In the genomic region with DNA sequence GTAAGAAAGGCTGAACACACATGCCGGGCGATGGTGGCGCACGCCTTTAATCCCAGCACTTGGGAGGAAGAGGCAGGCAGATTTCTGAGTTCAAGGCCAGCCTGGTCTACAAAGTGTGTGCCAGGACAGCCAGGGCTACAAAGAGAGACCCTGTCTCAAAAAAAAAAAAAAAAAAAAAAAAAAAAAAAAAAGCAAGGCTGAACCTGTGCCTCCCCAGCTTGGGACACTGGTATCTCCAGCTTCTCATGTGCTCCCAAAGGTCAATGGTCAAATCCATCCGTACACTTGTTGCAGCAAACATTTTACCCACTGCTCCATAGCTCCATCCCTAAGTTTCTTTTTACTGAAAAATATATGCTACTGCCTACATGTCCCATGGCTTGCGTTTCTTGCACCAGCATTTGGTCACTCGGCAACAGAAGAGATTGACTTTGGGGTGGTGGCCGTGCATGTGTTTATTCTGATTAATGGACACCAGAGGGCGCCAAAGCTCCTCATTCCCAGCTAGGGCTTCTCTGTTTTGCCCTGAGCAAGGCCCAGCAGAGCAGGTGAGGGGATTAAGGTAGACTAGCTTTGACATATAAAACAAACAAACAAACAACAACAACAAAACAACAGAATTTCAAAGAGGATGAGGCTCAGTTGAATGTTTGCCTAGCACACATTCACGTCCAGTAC, we compare ENCODE assay signal across 9 mouse cellular contexts. TPM values are rescaled to one million over a fixed set of nuclear protein-coding genes. Genes with fewer than 3 reads are reported as not detected.
DNase-seq lines count a peak whose midpoint lies in the region; ATAC-seq and TF ChIP-seq lines count a peak whose summit lies in the region.
"Had no signal": no experiment of that assay in that cellular context is flagged by ENCODE, and none has a peak within 500 bp of the region (broad histone marks: within the 10 kb centered on the region; RNA-seq: fewer than 3 reads in every experiment).

No protein-coding gene starts in this region.

- peaks cover 2% of the 10 kb centered on the region; the same call in 1 of the 2 replicates for H3K36me3 ChIP-seq in E14TG2a.4 (ENCODE audit: insufficient read depth, low read length)
- no peaks in the 10 kb centered on the region for H3K36me3 ChIP-seq in embryonic facial prominence, embryonic 11.5 days (replicated peaks; ENCODE audit: control insufficient read depth, insufficient read depth, low read depth, low read length)
- peaks cover 2% of the 10 kb centered on the region; the same call in 1 of the 2 replicates for H3K36me3 ChIP-seq in neural tube, embryonic 15.5 days

- peak; percentile 69 for TF ChIP-seq CTCF in E14TG2a.4 (conservative IDR thresholded peaks at IDR 0.05; ENCODE audit: low read length)

- 46% methylated on average over 10 of the region's 10 CpGs for WGBS in embryonic facial prominence, embryonic 11.5 days
- WGBS in neural tube, embryonic 15.5 days = 49% methylated on average over 10 of the region's 10 CpGs

- no peak overlapping the region for H3K9ac ChIP-seq in embryonic facial prominence, embryonic 11.5 days (replicated peaks; ENCODE audit: low read length)
- no peak overlapping the region for H3K9ac ChIP-seq in neural tube, embryonic 15.5 days (replicated peaks)
- H3K9ac ChIP-seq: heart, embryonic 13.5 days had no signal

- H3K9me3 ChIP-seq in E14TG2a.4 (ENCODE audit: low read length) = no peaks in the 10 kb centered on the region
- no peaks in the 10 kb centered on the region for H3K9me3 ChIP-seq in embryonic facial prominence, embryonic 11.5 days (replicated peaks; ENCODE audit: control insufficient read depth, low read length)
- H3K9me3 ChIP-seq in neural tube, embryonic 15.5 days (replicated peaks) = no peaks in the 10 kb centered on the region
- H3K9me3 ChIP-seq: heart, embryonic 13.5 days had no signal

- H3K4me1 ChIP-seq in E14TG2a.4 (replicated peaks; ENCODE audit: low read depth, low read length) = peaks cover 20% of the 10 kb centered on the region
- H3K4me1 ChIP-seq in embryonic facial prominence, embryonic 11.5 days (ENCODE audit: control insufficient read depth, insufficient read depth, low read length) = no peaks in the 10 kb centered on the region
- H3K4me1 ChIP-seq in neural tube, embryonic 15.5 days = no peaks in the 10 kb centered on the region
- H3K4me1 ChIP-seq: heart, embryonic 13.5 days had no signal

- intact Hi-C loops in heart, postnatal 10 days (cut with DNase I) = loop anchor here (1.0 to 2.0 kb wide), 2 partner anchors 25 to 269 kb away; no protein-coding TSS in a partner anchor

- H3K27me3 ChIP-seq in E14TG2a.4 (ENCODE audit: insufficient read depth, low read length) = no peaks in the 10 kb centered on the region
- no peaks in the 10 kb centered on the region for H3K27me3 ChIP-seq in embryonic facial prominence, embryonic 11.5 days (ENCODE audit: control insufficient read depth, insufficient read depth, low read length)
- H3K27me3 ChIP-seq in neural tube, embryonic 15.5 days (replicated peaks) = no peaks in the 10 kb centered on the region
- H3K27me3 ChIP-seq: heart, embryonic 13.5 days had no signal

- no peak overlapping the region for H3K27ac ChIP-seq in embryonic facial prominence, embryonic 11.5 days (replicated peaks; ENCODE audit: low read depth, low read length)
- H3K27ac ChIP-seq in neural tube, embryonic 15.5 days (replicated peaks) = no peak overlapping the region
- H3K27ac ChIP-seq: heart, embryonic 13.5 days had no signal

- peak; percentile 82 for DNase-seq in adrenal gland, postnatal 14 days
- peak; percentile 87 for DNase-seq in embryonic facial prominence, embryonic 11.5 days (ENCODE audit: low spot score)
- DNase-seq in heart, postnatal 10 days = peak; percentile 78 to 82
- peak; percentile 71 to 84 for DNase-seq in kidney, postnatal 25 days
- DNase-seq in lung, adult 18-20 months = peak; percentile 62 to 73
- peak; percentile 81 for DNase-seq in thymus, postnatal 0 days (ENCODE audit: low spot score)

- no peak overlapping the region for H3K4me2 ChIP-seq in embryonic facial prominence, embryonic 11.5 days (ENCODE audit: low read depth, low read length)
- H3K4me2 ChIP-seq in neural tube, embryonic 15.5 days = no peak overlapping the region
- H3K4me2 ChIP-seq: heart, embryonic 13.5 days had no signal

- no peak overlapping the region for H3K4me3 ChIP-seq in E14TG2a.4 (replicated peaks; ENCODE audit: low read length)
- no peak overlapping the region for H3K4me3 ChIP-seq in embryonic facial prominence, embryonic 11.5 days (ENCODE audit: low read depth, low read length)
- H3K4me3 ChIP-seq in neural tube, embryonic 15.5 days (replicated peaks) = no peak overlapping the region
- H3K4me3 ChIP-seq: heart, embryonic 13.5 days had no signal

- ATAC-seq in embryonic facial prominence, embryonic 11.5 days (replicated peaks; ENCODE audit: insufficient number of reproducible peaks, low FRiP score, low TSS enrichment, low read depth) = 0 out of 2 replicates have a peak, but pooled peaks have one; percentile 30
- peak; percentile 70; the same call in 1 of the 2 replicates for ATAC-seq in neural tube, embryonic 15.5 days (ENCODE audit: low FRiP score)

RNA-seq across cellular contexts. Expression of gene Yipf2, which starts 9.2 kb away (rescaled TPM):
- 22.6 and 23.2 TPM in 2 replicates for total RNA-seq in adrenal gland, postnatal 14 days (2021)
- polyA plus RNA-seq in embryonic facial prominence, embryonic 11.5 days (2014; fragmentation: Nextera tagmentation; extraction: Ambion mirVana) = 13.1 and 13.8 TPM in 2 replicates
- total RNA-seq in heart, postnatal 10 days (2021) = 1 to 10 TPM; 6.8 to 7.9 TPM
- polyA plus RNA-seq in neural tube, embryonic 15.5 days (2015; fragmentation: Nextera tagmentation; extraction: Ambion mirVana) = 24.5 and 27.0 TPM in 2 replicates
- polyA plus RNA-seq in thymus, postnatal 0 days (2015; fragmentation: Nextera tagmentation; extraction: Ambion mirVana) = 26.8 and 27.2 TPM in 2 replicates

RNA-seq across cellular contexts. Expression of gene Timm29, which starts 9.3 kb away (rescaled TPM):
- total RNA-seq in adrenal gland, postnatal 14 days (2021) = 48.2 and 49.5 TPM in 2 replicates
- 51.2 and 52.9 TPM in 2 replicates for polyA plus RNA-seq in embryonic facial prominence, embryonic 11.5 days (2014; fragmentation: Nextera tagmentation; extraction: Ambion mirVana)
- total RNA-seq in heart, postnatal 10 days (2021) = 10 to 100 TPM; 45.7 to 45.8 TPM
- 51.1 and 54.4 TPM in 2 replicates for polyA plus RNA-seq in neural tube, embryonic 15.5 days (2015; fragmentation: Nextera tagmentation; extraction: Ambion mirVana)
- 28.8 and 30.9 TPM in 2 replicates for polyA plus RNA-seq in thymus, postnatal 0 days (2015; fragmentation: Nextera tagmentation; extraction: Ambion mirVana)

RNA-seq across cellular contexts. Expression of gene Smarca4, which starts 14.1 kb away (rescaled TPM):
- total RNA-seq in adrenal gland, postnatal 14 days (2021) = 70.8 and 71.0 TPM in 2 replicates
- polyA plus RNA-seq in embryonic facial prominence, embryonic 11.5 days (2014; fragmentation: Nextera tagmentation; extraction: Ambion mirVana) = 106 and 119 TPM in 2 replicates
- total RNA-seq in heart, postnatal 10 days (2021) = 10 to 100 TPM; 55.6 to 59.8 TPM
- 110 and 111 TPM in 2 replicates for polyA plus RNA-seq in neural tube, embryonic 15.5 days (2015; fragmentation: Nextera tagmentation; extraction: Ambion mirVana)
- polyA plus RNA-seq in thymus, postnatal 0 days (2015; fragmentation: Nextera tagmentation; extraction: Ambion mirVana) = 62.3 and 71.5 TPM in 2 replicates

RNA-seq across cellular contexts. Expression of gene Carm1, which starts 55.2 kb away (rescaled TPM):
- total RNA-seq in adrenal gland, postnatal 14 days (2021) = 47.1 and 62.2 TPM in 2 replicates
- 62.4 and 64.2 TPM in 2 replicates for polyA plus RNA-seq in embryonic facial prominence, embryonic 11.5 days (2014; fragmentation: Nextera tagmentation; extraction: Ambion mirVana)
- 10 to 100 TPM; 65.9 to 66.1 TPM for total RNA-seq in heart, postnatal 10 days (2021)
- 33.7 and 36.1 TPM in 2 replicates for polyA plus RNA-seq in neural tube, embryonic 15.5 days (2015; fragmentation: Nextera tagmentation; extraction: Ambion mirVana)
- 10.9 and 12.4 TPM in 2 replicates for polyA plus RNA-seq in thymus, postnatal 0 days (2015; fragmentation: Nextera tagmentation; extraction: Ambion mirVana)
